Mouse (Mus musculus): Measurements from ENCODE around the gene Ostn. TPM values are rescaled to one million over a fixed set of nuclear protein-coding genes. Genes with fewer than 3 reads are reported as not detected.

Ostn gene
- polyA plus RNA-seq, 1 experiment from 2014 or later = not detected

- Histone ChIP-seq H3K4me3 (replicated peaks; ENCODE audit: low read length) (no peak overlapping the region), H3K4me1 (replicated peaks; ENCODE audit: control insufficient read depth, insufficient read depth, low read length) (peaks cover 17% of the 10 kb centered on the region), H3K36me3 (ENCODE audit: control insufficient read depth, insufficient read depth) (no peaks in the 10 kb centered on the region), H3K9me3 (ENCODE audit: control insufficient read depth, low read length) (peaks cover 2% of the 10 kb centered on the region; the same call in 1 of the 2 replicates), H3K9ac (replicated peaks; ENCODE audit: low read depth, low read length) (no peak overlapping the region), H3K4me2 (ENCODE audit: low read length) (no peak overlapping the region), H3K27ac (ENCODE audit: low read length) (no peak overlapping the region), H3K27me3 (replicated peaks; ENCODE audit: control insufficient read depth, insufficient read depth, low read length) (no peaks in the 10 kb centered on the region)
- 93% methylated on average over 4 of the region's 4 CpGs for WGBS
- ATAC-seq = no peak
Observed at GRCm38 (mm10) chr16:27395251-27396037, 88.2 kb downstream of the Ostn start.

- Histone ChIP-seq H3K4me2 (ENCODE audit: low read length) (no peak overlapping the region), H3K36me3 (ENCODE audit: control insufficient read depth, insufficient read depth) (no peaks in the 10 kb centered on the region), H3K9ac (replicated peaks; ENCODE audit: low read depth, low read length) (no peak overlapping the region), H3K27me3 (replicated peaks; ENCODE audit: control insufficient read depth, insufficient read depth, low read length) (no peaks in the 10 kb centered on the region), H3K27ac (ENCODE audit: low read length) (no peak overlapping the region), H3K9me3 (ENCODE audit: control insufficient read depth, low read length) (peaks cover 2% of the 10 kb centered on the region; the same call in 1 of the 2 replicates), H3K4me3 (replicated peaks; ENCODE audit: low read length) (no peak overlapping the region), H3K4me1 (replicated peaks; ENCODE audit: control insufficient read depth, insufficient read depth, low read length) (peaks cover 5% of the 10 kb centered on the region)
- no peak for ATAC-seq
- WGBS = 100% methylated on average over 1 of the region's 1 CpGs
Observed at GRCm38 (mm10) chr16:27396951-27397350, 89.7 kb downstream of the Ostn start.

- no peak overlapping the region for H3K27ac ChIP-seq (ENCODE audit: low read length)
- no peak overlapping the region for H3K4me2 ChIP-seq (ENCODE audit: low read length)
- H3K36me3 ChIP-seq (ENCODE audit: control insufficient read depth, insufficient read depth) = no peaks in the 10 kb centered on the region
- no peak for ATAC-seq
- H3K9me3 ChIP-seq (ENCODE audit: control insufficient read depth, low read length) = peaks cover 2% of the 10 kb centered on the region; the same call in 1 of the 2 replicates
- H3K4me3 ChIP-seq (replicated peaks; ENCODE audit: low read length) = no peak overlapping the region
- WGBS = 98% methylated on average over 3 of the region's 3 CpGs
- no peaks in the 10 kb centered on the region for H3K4me1 ChIP-seq (replicated peaks; ENCODE audit: control insufficient read depth, insufficient read depth, low read length)
- no peak overlapping the region for H3K9ac ChIP-seq (replicated peaks; ENCODE audit: low read depth, low read length)
- H3K27me3 ChIP-seq (replicated peaks; ENCODE audit: control insufficient read depth, insufficient read depth, low read length) = no peaks in the 10 kb centered on the region
Observed at GRCm38 (mm10) chr16:27399026-27399718, 91.9 kb downstream of the Ostn start.

- no peaks in the 10 kb centered on the region for H3K36me3 ChIP-seq (ENCODE audit: control insufficient read depth, insufficient read depth)
- no peak for ATAC-seq
- WGBS = 95% methylated on average over 6 of the region's 6 CpGs
Observed at GRCm38 (mm10) chr16:27399719-27400253, 92.5 kb downstream of the Ostn start.

More at GRCm38 (mm10) chr16:27399719-27400253, 92.5 kb downstream of the Ostn start:
- Histone ChIP-seq H3K4me3 (replicated peaks; ENCODE audit: low read length) (no peak overlapping the region), H3K9me3 (ENCODE audit: control insufficient read depth, low read length) (peaks cover 2% of the 10 kb centered on the region; the same call in 1 of the 2 replicates), H3K27me3 (replicated peaks; ENCODE audit: control insufficient read depth, insufficient read depth, low read length) (no peaks in the 10 kb centered on the region), H3K4me1 (replicated peaks; ENCODE audit: control insufficient read depth, insufficient read depth, low read length) (no peaks in the 10 kb centered on the region), H3K9ac (replicated peaks; ENCODE audit: low read depth, low read length) (no peak overlapping the region), H3K27ac (ENCODE audit: low read length) (no peak overlapping the region), H3K4me2 (ENCODE audit: low read length) (no peak overlapping the region)

Other genes with a start within 250 kb of the Ostn start
- gene Uts2b, start 62.8 kb downstream of the Ostn start, polyA plus RNA-seq (2015; fragmentation: Nextera tagmentation; extraction: Ambion mirVana) = not detected in 2 replicates
- 49.2 and 49.8 TPM in 2 replicates for gene Ccdc50, start 81.4 kb downstream of the Ostn start, polyA plus RNA-seq (2015; fragmentation: Nextera tagmentation; extraction: Ambion mirVana)

Data from forebrain, embryonic 16.5 days (tissue).